Mouse (Mus musculus) right cerebral cortex, adult 18-20 months (tissue): ENCODE results near the gene Olfr1418.
"Not testable (repeated sequence)": the region's sequence is repeated elsewhere in the genome, so short reads cannot be mapped to it uniquely, and the experiment has no call there.

Experiments
- DNase-seq: peaks from one replicate; pipeline ENCODE4 v3.0.0; 2022; ENCODE audit warnings: mixed read lengths

Gene Olfr1418

GRCm38 (mm10) chr19:11860966-11861365 is at the start of gene Olfr1418:
TSS of gene Olfr1418 (minus strand) at chr19:11861066.
- DNase-seq: no peak

GRCm38 (mm10) chr19:11886265-11886664 is 25.4 kb upstream of the Olfr1418 start, which contains the start of gene Olfr1420:
TSS of gene Olfr1420 (plus strand) at chr19:11886565.
- no peak for DNase-seq

- DNase-seq: not testable (repeated sequence)
Observed at GRCm38 (mm10) chr19:11878404-11878803, 17.5 kb upstream of the Olfr1418 start.

- DNase-seq: no peak
Observed at GRCm38 (mm10) chr19:11875006-11875405, 14.1 kb upstream of the Olfr1418 start, which contains the start of gene Olfr1419. TSS of gene Olfr1419 (minus strand) at chr19:11875106.

GRCm38 (mm10) chr19:11867837-11868236 is 7.0 kb upstream of the Olfr1418 start:
- DNase-seq: no peak

- DNase-seq: no peak
Observed at GRCm38 (mm10) chr19:11856506-11856905, 4.4 kb downstream of the Olfr1418 start.

GRCm38 (mm10) chr19:11854821-11855220 is 6.0 kb downstream of the Olfr1418 start:
- DNase-seq: no peak

- no peak for DNase-seq
Observed at GRCm38 (mm10) chr19:11852652-11853051, 8.2 kb downstream of the Olfr1418 start.

- DNase-seq: no peak
Observed at GRCm38 (mm10) chr19:11846333-11846732, 14.5 kb downstream of the Olfr1418 start.

GRCm38 (mm10) chr19:11839119-11839518 is 21.7 kb downstream of the Olfr1418 start, which contains the start of gene Olfr1417:
TSS of gene Olfr1417 (minus strand) at chr19:11839219.
- no peak for DNase-seq

- DNase-seq: no peak
Observed at GRCm38 (mm10) chr19:11823346-11824065, 37.4 kb downstream of the Olfr1418 start.

- no peak for DNase-seq
Observed at GRCm38 (mm10) chr19:11820211-11820610, 40.7 kb downstream of the Olfr1418 start.

- peak; percentile 49 for DNase-seq
Observed at GRCm38 (mm10) chr19:11819800-11820199, 41.1 kb downstream of the Olfr1418 start.

- no peak for DNase-seq
Observed at GRCm38 (mm10) chr19:11819143-11819700, 41.6 kb downstream of the Olfr1418 start, which contains the start of gene Stx3. TSS of gene Stx3 (minus strand) at chr19:11819403.

- DNase-seq: peak; percentile 63
Observed at GRCm38 (mm10) chr19:11818199-11819142, 42.4 kb downstream of the Olfr1418 start.

- DNase-seq: no peak
Observed at GRCm38 (mm10) chr19:11817586-11817985, 43.3 kb downstream of the Olfr1418 start.

- DNase-seq: no peak
Observed at GRCm38 (mm10) chr19:11816706-11817105, 44.2 kb downstream of the Olfr1418 start.

GRCm38 (mm10) chr19:11814742-11815333 is 46.0 kb downstream of the Olfr1418 start:
- no peak for DNase-seq

- DNase-seq: no peak
Observed at GRCm38 (mm10) chr19:11813649-11814048, 47.2 kb downstream of the Olfr1418 start.

- DNase-seq: no peak
Observed at GRCm38 (mm10) chr19:11813136-11813535, 47.7 kb downstream of the Olfr1418 start.

- no peak for DNase-seq
Observed at GRCm38 (mm10) chr19:11811688-11812365, 49.0 kb downstream of the Olfr1418 start.

- no peak for DNase-seq
Observed at GRCm38 (mm10) chr19:11810856-11811255, 50.0 kb downstream of the Olfr1418 start.
